Mouse (Mus musculus) erythroid progenitor cell, adult 5-6 weeks (primary cell): ENCODE measurements around the gene Prb1. TPM values are rescaled to one million over a fixed set of nuclear protein-coding genes. Genes with fewer than 3 reads are reported as not detected.
"Not testable (repeated sequence)": the region's sequence is repeated elsewhere in the genome, so short reads cannot be mapped to it uniquely, and the experiment has no call there.

ENCODE experiments used
- ATAC-seq: replicated peaks from 2 replicates; pipeline ENCODE4 v1.8.0; 2016; ENCODE audit warnings: moderate number of reproducible peaks, mild to moderate bottlenecking, moderate TSS enrichment, inconsistent platforms; ENCODE audit not compliant: poor library complexity, low FRiP score, severe bottlenecking
- total RNA-seq, 2 experiments: library from RNA; stranded (forward) in 1 of 2; stranded (reverse) in 1 of 2; fragments of 150-400 nt in 1 of 2; fragments of 186-747, 209-891 nt in 1 of 2; gene quantifications; 2 replicates each; pipeline versions ENCODE4 v1.2.3 to v1.2.4; 2015 to 2017; ENCODE audit warnings: low replicate concordance in 2 of 2

Prb1 gene
- total RNA-seq (2015; ENCODE audit: low replicate concordance) (not detected in 2 replicates), total RNA-seq (2017; ENCODE audit: low replicate concordance) (not detected in 2 replicates)

DNA sequence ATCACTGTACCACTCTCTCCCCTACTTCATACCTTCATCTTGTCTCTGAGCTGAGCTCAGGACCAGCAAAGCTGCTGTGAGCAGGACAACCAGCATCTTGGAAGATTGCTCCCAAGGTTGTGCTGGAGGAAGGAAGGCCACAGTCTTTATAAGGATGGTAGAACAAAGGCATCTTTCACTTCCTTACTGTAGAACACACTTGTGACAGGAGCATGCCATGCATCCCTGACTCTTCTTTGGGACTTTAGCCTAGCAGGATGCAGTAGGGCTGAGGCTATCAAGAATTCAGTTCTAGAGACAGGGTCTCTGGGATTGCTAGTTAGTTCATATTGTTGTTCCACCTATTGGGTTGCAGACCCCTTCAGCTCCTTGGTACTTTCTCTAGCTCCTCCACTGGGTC is at the start of gene Prb1:
Prb1 (minus strand) TSS at position 101 of the 400 bp plus-strand sequence.
- not testable (repeated sequence) for ATAC-seq

Other genes starting within 250 kb of the Prb1 start
- gene Prpmp5, start 104.2 kb upstream of the Prb1 start, total RNA-seq (2015; ENCODE audit: low replicate concordance): not detected in 2 replicates
- gene Prpmp5, start 104.2 kb upstream of the Prb1 start, total RNA-seq (2017; ENCODE audit: low replicate concordance): not detected in 2 replicates
- gene Gm8882, start 153.6 kb upstream of the Prb1 start, total RNA-seq (2015; ENCODE audit: low replicate concordance): not detected in 2 replicates
- gene Gm8882, start 153.6 kb upstream of the Prb1 start, total RNA-seq (2017; ENCODE audit: low replicate concordance): not detected in 2 replicates